27 mouse cellular contexts compared by ENCODE assay signal in genomic region chr14:27985201-27985600, GRCm38 (mm10).
DNase-seq lines count a peak whose midpoint lies in the region; ATAC-seq and TF ChIP-seq lines count a peak whose summit lies in the region.
"Had no signal": no experiment of that assay in that cellular context is flagged by ENCODE, and none has a peak within 500 bp of the region (broad histone marks: within the 10 kb centered on the region; RNA-seq: fewer than 3 reads in every experiment).

No protein-coding gene starts in this region.

- ATAC-seq in limb, embryonic 14.5 days (ENCODE audit: low FRiP score, low read depth), result no peak
- 0 out of 2 replicates have a peak, but pooled peaks have one; percentile 21 for ATAC-seq in hindbrain, postnatal 0 days
- ATAC-seq: activated CD4-positive, CD25-positive, alpha-beta regulatory T cell, adult 4 months; forebrain, postnatal 0 days; inflammation-experienced regulatory T-cells, adult 6 months; midbrain, embryonic 13.5 days had no signal

- no peak overlapping the region for H3K4me3 ChIP-seq in gastrocnemius, adult 2 months
- no peak overlapping the region for H3K4me3 ChIP-seq in limb, embryonic 14.5 days (replicated peaks; ENCODE audit: low read length)
- H3K4me3 ChIP-seq in limb, embryonic 10.5 days, result no peak overlapping the region
- H3K4me3 ChIP-seq in hindbrain, postnatal 0 days (ENCODE audit: low read length), result no peak overlapping the region
- H3K4me3 ChIP-seq: heart, adult 2 months; heart, embryonic 13.5 days; left cerebral cortex, adult 2 months; midbrain, embryonic 13.5 days; neural tube, embryonic 13.5 days had no signal

- no peaks in the 10 kb centered on the region for H3K36me3 ChIP-seq in limb, embryonic 14.5 days (ENCODE audit: control insufficient read depth, insufficient read depth, low read length)
- no peaks in the 10 kb centered on the region for H3K36me3 ChIP-seq in limb, embryonic 10.5 days
- H3K36me3 ChIP-seq in hindbrain, postnatal 0 days (ENCODE audit: insufficient read depth, low read length), result no peaks in the 10 kb centered on the region
- H3K36me3 ChIP-seq: G1E; heart, embryonic 13.5 days; midbrain, embryonic 13.5 days; neural tube, embryonic 13.5 days had no signal

- 52% methylated on average over 5 of the region's 5 CpGs for WGBS in limb, embryonic 14.5 days
- 45% methylated on average over 5 of the region's 5 CpGs for WGBS in limb, embryonic 10.5 days
- WGBS in hindbrain, postnatal 0 days, result 61% methylated on average over 5 of the region's 5 CpGs

- intact Hi-C loops in gastrocnemius, adult 2 months (cut with DNase I), result no loop called here

- no peak for TF ChIP-seq CTCF in gastrocnemius, adult 2 months (IDR thresholded peaks at IDR 0.05)
- TF ChIP-seq CTCF in hindbrain, postnatal 0 days (IDR thresholded peaks at IDR 0.05; ENCODE audit: low read depth), result no peak

- H3K27me3 ChIP-seq in limb, embryonic 14.5 days (ENCODE audit: control insufficient read depth, insufficient read depth, low read length), result no peaks in the 10 kb centered on the region
- no peaks in the 10 kb centered on the region for H3K27me3 ChIP-seq in limb, embryonic 10.5 days (ENCODE audit: low read depth, poor library complexity, severe bottlenecking)
- no peaks in the 10 kb centered on the region for H3K27me3 ChIP-seq in hindbrain, postnatal 0 days (ENCODE audit: insufficient read depth, low read length)
- H3K27me3 ChIP-seq: CH12.LX; heart, embryonic 13.5 days; midbrain, embryonic 13.5 days; neural tube, embryonic 13.5 days had no signal

- no peak overlapping the region for H3K4me2 ChIP-seq in limb, embryonic 14.5 days (replicated peaks; ENCODE audit: low read depth, low read length, severe bottlenecking)
- no peak overlapping the region for H3K4me2 ChIP-seq in hindbrain, postnatal 0 days (ENCODE audit: low read depth, low read length)
- H3K4me2 ChIP-seq: heart, embryonic 13.5 days; liver, embryonic 11.5 days; midbrain, embryonic 13.5 days; neural tube, embryonic 13.5 days had no signal

- TF ChIP-seq POLR2A in limb, embryonic 14.5 days (IDR thresholded peaks at IDR 0.05; ENCODE audit: borderline replicate concordance, extremely low read depth, insufficient read depth, insufficient read length), result no peak

- no peaks in the 10 kb centered on the region for H3K4me1 ChIP-seq in limb, embryonic 14.5 days (ENCODE audit: control insufficient read depth, insufficient read depth, low read length)
- H3K4me1 ChIP-seq in limb, embryonic 10.5 days, result peaks cover 6% of the 10 kb centered on the region; the same call in 1 of the 2 replicates
- no peaks in the 10 kb centered on the region for H3K4me1 ChIP-seq in hindbrain, postnatal 0 days (ENCODE audit: insufficient read depth, low read length)
- H3K4me1 ChIP-seq: heart, embryonic 13.5 days; midbrain, embryonic 13.5 days had no signal

- H3K27ac ChIP-seq in gastrocnemius, adult 2 months, result no peak overlapping the region
- H3K27ac ChIP-seq in limb, embryonic 14.5 days (replicated peaks; ENCODE audit: low read depth, low read length), result no peak overlapping the region
- H3K27ac ChIP-seq in limb, embryonic 10.5 days, result no peak overlapping the region
- H3K27ac ChIP-seq in hindbrain, postnatal 0 days, result no peak overlapping the region
- H3K27ac ChIP-seq: heart, adult 2 months; heart, embryonic 13.5 days; left cerebral cortex, adult 2 months; midbrain, embryonic 13.5 days; neural tube, embryonic 13.5 days; stomach, postnatal 0 days had no signal

- no peak overlapping the region for H3K9ac ChIP-seq in limb, embryonic 14.5 days (ENCODE audit: low read depth, low read length, severe bottlenecking)
- no peak overlapping the region for H3K9ac ChIP-seq in hindbrain, postnatal 0 days (replicated peaks; ENCODE audit: low read length)
- H3K9ac ChIP-seq: forebrain, postnatal 0 days; heart, embryonic 13.5 days; midbrain, embryonic 13.5 days; neural tube, embryonic 13.5 days had no signal

- no peaks in the 10 kb centered on the region for H3K9me3 ChIP-seq in limb, embryonic 14.5 days (ENCODE audit: control insufficient read depth, low read length)
- H3K9me3 ChIP-seq in limb, embryonic 10.5 days (replicated peaks), result no peaks in the 10 kb centered on the region
- no peaks in the 10 kb centered on the region for H3K9me3 ChIP-seq in hindbrain, postnatal 0 days (ENCODE audit: low read length)
- H3K9me3 ChIP-seq: heart, embryonic 13.5 days; midbrain, embryonic 13.5 days; neural tube, embryonic 13.5 days had no signal

- peak; percentile 7 for DNase-seq in gastrocnemius, adult 18-20 months (ENCODE audit: low spot score)
- no peak for DNase-seq in gastrocnemius, adult 2 months
- DNase-seq in limb, embryonic 14.5 days (ENCODE audit: low spot score), result peak; percentile 17
- DNase-seq in limb, embryonic 10.5 days (ENCODE audit: low spot score), result no peak
- DNase-seq in embryo, embryonic 10.5 days (ENCODE audit: low spot score), result peak; percentile 50
- DNase-seq in hindbrain, postnatal 0 days (ENCODE audit: low spot score), result peak; percentile 46
- no peak for DNase-seq in urinary bladder, postnatal 25 days (ENCODE audit: low spot score)
- DNase-seq in urinary bladder, adult 18-20 months (ENCODE audit: low spot score in 2 of 2), result no peak
- DNase-seq: adrenal gland, postnatal 10 days; B cell, adult 2 months; gastrocnemius, postnatal 36 days; heart, adult 2 months; kidney, adult 18-20 months; kidney, postnatal 4 days; lung, adult 18-20 months; lung, postnatal 10 days had no signal

Comparison
In these comparisons a context has a peak if more than half of its experiments do, and no peak if none do; other contexts are left out.
1. DNase-seq: peak in gastrocnemius, adult 18-20 months (single experiment), limb, embryonic 14.5 days (single experiment), embryo, embryonic 10.5 days (single experiment) and hindbrain, postnatal 0 days (single experiment); none in gastrocnemius, adult 2 months (single experiment), limb, embryonic 10.5 days (single experiment), urinary bladder, postnatal 25 days (single experiment) and urinary bladder, adult 18-20 months (0 of 2).